Mouse (Mus musculus) monocyte, adult 2 months (primary cell): ENCODE data around the gene Skp1a.

Source experiments
- DNase-seq, 2 experiments: peaks; one replicate each; pipeline ENCODE4 v3.0.0; 2022; ENCODE audit warnings: low spot score in 2 of 2, low read depth in 1 of 2

Gene Skp1a

DNA sequence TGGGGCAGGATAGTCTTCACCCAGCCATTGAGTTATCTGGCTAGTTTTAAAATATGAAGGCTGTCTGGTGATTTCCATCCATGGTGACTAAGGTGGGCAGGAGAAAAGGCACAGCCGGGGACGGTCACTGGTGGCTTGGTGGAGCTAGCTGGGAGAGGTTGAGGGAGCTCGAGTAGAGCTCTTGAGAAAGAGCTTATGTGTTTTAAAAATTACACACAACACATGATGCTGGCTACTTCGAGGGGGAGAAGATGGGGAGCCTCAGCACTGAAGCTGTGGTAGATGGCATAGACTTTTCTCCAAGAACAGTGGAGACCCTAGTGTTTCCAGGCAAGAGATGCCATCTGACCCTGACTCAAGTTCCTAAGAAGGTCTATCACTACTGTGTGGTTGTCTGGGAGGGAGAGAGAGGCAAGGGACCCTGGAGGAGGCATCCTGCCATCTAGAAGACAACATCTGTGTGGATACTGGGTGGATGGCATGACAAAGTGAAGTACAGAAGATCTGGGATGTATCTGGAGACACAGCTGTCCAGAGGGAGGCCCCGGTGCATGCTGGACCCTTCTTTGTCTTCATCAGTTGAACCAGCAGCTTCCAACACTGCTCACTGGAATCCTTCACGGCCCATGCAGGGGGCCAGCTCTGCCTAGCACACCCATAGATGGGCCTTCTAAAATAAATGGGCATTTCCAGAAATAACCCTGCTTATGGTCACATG is 45.8 kb downstream of the Skp1a start:
- no peak for DNase-seq

DNA sequence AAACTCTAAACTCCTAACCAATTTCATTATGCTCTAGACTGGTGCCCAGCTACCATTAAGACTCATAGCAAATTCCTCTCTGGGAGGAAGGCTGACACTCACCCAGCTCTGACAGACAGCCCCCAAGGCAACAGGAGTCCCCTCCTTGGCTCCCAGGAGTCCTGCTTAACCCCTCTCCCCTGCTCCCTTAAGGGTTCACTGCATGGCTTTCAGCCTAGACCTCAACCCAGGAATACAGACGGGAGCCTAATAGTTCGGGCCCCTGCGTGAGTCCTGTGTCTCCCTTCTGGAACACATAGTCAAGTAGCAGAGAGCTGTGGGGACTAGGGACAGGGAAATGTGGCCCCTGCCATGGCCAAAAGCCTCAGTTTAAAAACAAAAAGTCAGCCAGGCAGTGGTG is 46.4 kb downstream of the Skp1a start:
- DNase-seq = no peak

DNA sequence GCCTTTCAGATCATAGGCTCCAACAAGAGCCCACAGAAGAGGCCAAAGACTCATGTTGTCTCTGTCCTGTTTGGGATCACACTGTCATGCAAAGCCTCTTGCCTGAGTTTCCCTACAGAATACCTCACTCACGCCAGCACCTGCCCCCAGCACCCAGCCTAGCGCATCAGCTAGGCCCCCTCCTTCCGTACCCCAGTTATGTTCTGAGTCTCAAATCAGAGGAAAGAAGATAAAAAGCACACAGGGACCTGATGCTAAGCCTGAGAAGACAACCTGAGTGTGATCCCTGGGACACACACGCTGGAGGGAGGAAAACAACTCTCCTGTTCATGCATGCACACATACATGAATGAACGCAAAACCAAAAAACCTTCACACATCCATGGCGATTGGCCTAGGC is 47.2 kb downstream of the Skp1a start:
- no peak for DNase-seq

DNA sequence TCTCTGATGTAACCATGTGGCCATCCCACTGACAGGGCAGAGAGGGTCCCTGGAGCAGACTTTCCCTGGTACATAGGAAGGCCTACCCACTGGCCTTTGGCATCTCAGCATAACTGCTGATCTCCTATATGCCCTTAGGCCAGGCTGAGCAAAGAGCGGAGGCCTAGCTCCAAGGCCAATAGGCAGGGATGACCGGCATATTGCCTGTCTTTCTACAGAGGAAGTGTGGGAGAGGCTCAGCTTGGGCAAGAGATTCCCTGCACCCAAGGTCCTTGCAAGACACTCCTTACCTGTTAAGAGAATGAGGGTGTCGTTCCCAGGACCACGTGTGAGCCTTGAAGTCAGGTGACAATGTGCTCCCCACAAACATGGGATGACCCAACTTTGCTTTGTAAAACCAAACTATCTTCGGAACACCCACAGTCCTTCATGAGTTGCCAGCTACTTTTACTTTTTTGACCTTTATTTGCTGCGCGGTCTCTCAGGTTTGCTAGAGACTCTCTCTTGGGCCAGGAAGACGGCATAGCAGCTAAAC is 47.9 kb downstream of the Skp1a start:
- DNase-seq = no peak

DNA sequence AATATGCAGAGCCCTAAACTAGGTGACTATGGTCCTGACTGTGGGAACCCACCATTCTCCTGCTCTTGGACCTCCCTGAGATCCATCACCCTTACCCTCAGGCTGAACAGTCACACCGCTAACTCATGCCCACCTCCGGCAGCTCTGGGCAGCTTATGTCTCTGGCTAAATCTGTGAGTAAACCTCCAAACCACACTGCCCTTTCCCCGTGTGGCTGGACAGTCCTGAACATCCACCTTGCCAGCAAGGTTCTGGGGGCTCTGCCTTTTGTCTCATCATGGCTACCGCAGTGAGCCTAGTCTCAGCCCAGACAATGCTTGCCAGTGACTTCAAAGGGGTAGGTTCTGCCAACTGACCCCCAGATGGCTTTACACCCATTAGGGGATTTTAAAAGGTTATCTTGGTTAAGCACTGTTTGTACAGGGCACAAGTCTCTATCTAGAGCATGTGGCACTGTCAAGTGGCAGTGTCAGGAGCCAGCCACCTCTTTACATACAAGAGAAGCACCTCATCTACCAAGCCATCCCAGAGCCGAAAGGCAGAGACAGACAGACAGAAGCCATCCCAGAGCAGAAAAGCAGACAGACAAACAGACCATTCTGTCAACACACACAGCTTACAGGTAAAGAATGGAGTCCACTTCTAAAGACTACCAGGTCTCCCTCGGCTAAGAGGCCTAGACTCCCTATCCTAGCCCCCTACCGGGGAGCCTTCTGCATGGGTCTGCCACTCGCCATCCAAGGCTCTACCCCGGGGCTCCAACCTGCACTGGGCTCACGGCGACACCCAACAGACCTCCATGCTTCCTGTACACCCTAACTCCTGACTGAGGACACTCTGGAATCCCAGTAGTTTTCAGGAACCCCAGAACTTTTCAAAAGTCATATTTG is 49.0 kb downstream of the Skp1a start:
- no peak for DNase-seq

DNA sequence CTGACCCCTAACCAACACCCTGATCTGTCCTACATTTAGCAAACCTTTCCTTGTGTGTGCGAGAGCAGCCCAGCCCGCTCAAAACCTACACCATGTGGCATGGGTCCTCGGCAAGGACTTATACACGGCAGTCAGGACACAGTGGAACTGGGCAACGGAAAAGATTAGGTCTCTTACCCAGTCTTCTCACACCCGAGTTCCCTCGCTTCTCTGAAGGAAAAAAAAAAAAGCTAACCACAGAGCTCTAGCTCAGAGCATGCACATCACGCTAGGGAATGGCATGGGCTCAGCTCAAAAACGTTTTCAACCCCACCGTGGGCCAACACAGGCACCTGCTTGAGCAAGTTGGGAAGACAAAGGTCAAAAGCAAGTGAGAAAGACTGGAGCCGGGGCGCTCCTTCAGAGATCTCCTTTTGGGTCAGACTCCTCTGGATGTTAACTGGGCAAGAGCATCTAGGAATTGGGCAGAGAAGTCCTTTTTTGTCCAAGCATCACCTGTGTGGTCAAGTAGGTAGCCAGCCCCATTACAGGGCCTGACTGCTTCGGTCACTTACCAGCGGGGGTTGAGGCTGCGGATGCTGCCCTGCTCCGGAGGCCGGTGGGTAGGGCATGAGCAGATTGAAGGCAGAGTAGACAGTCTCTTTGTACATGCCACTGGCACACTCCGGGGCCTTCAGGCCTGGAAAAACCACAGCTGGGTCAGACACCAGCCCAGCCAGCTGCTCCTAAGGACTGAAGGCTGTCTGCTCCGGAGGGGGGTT is 50.0 kb downstream of the Skp1a start:
- DNase-seq = no peak

DNA sequence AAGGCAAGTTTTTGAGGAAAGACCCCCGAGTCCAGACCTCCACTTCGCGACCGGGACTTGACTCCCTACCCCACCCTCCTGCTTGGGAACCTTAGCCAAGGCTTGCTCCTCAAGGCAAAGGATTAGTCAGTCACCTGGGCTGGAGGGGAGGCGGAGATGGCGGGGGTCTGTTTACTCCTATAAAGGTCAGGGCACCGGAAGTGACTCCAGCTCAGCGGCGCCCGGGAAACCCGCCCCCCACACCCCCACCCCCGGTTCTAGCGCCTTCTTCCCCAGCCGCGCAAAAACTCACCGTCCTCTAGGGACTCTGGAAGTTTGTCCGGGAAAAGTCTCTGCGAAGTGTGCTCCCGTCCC is 50.6 kb downstream of the Skp1a start:
- no peak for DNase-seq

DNA sequence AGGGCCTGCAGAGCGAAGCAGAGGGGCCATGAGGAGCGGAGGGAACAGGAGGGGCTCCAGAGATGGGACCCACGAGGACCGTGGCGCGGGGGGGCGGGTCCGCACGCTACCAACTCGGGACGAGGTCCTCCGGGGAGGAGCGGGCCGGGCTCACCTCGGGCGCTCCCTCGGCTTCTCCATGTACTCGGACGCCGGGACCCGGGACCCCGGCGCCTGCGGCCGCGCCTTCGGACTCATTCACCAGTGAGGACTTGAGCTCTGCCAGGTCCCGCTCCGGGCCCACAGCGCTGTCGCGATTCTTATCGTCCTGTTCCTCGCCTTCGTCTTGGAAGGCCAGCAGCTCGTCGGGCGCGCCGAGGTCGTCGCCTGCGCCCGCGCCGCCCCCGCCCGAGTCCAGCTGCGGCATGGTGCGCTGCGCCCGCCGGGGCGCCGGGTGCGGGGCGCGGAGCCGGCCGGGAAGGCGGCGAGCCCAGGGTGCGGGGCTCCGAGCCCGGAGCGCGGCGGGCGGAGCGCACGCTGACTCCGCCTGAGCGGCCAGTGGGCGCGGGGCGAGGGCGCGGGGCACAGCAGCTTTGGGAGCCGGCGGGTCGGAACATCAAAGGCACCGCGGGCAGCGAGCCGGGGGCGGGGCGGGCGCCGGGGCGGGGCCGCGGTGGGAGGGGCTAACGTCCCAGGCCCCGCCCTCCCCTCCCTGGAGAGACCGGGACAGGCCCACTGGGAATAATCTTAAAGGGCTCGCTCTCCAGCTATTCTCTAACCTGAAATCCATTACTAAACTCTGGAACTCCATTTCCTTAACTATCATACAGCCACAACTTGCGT is 51.2 kb downstream of the Skp1a start, which contains the start of gene Tcf7:
Gene Tcf7, minus strand, starts transcription at position 241 of the 822 bp plus-strand sequence.
- DNase-seq = no peak

DNA sequence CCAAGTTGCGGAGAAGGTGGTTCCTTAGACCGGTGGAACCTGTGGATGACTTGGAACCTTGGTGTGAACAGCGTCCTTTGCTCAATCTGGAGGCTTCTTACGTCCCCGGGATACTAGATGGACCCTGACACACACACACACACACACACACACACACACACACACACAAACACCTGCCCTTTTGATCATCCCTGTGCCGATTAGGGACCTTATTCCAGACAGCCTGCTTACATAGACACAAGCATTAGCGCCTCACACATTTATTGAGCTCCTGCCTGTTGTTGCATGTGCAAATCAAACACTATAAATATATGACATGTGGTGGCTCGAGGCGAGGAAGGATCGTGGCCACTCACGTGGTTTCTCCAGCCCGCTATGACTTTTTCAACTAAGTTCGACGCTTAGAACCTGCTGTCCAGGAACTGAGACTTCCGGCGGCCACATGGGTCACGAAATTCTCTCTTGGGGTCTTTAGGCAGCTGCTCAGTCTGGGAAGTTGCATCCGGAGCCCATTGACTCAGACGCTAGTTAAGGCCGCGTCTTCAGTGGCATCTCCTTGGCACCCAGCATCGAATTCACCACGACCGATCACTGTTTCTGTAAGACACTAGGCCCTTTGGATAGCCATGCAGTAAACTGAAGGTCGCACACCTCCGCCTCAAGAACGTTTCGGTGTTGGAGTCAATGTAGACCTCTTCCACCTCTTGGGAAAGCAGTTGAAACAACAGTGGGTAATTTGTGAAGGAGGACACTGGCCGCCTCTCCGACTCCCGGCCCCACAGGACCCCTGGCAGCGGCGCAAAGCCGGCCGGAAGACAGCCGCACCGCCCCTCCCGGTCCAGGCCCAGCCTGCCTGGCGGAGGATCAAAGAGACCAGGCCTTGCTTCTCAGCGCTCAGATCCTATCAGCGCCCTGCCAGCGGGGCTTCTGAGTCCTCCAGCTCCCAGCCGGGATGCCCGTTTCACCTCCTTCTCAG is 52.1 kb downstream of the Skp1a start:
- DNase-seq = no peak

DNA sequence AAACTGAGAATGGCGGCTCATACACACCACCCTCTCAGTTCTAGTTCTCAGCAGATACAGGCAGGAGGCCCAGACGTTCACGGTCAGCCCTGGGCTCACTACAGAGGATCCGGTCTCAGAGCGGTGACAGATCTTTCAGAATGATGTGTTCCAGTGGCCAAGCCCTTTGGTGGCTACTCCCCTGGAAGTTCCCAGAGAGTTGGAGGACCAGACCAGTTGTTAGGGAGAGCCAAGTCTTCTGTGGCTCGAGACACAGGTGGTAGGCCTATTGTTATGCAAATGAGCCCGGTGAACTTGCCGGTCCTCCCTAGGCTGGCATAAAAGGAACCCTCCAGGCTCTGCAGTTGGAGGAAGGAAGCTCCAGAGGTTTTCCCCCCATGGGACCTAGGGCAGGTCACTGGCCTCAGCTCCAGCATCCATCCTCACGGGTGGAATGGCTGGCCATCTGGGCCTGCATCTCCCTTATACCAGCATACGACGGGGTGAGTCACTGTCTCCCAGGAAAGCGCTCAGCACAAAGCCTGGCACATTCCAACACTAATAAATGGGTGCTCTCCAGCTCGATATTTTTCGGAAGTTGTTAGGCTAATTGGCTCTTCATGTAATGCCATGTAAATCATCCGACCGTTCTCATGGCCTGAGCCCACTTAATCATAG is 54.6 kb downstream of the Skp1a start:
- no peak for DNase-seq

DNA sequence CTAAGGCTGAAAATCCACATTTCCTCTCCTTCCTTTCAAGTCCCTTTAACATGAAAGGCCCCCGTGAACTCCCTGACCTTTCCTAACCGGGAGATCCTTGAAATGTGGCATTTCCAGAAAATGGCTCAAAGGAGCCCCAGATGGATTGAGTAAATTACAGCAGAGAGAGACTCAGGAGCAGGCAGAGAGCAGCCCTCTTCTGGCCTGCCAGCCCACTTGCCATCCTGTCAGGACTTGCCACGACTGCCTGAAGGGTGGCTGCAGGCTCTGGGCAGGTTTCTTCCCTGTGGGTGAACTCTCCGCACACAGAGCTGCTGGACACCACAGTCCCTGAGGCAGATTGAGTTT is 55.1 kb downstream of the Skp1a start:
- DNase-seq = no peak

DNA sequence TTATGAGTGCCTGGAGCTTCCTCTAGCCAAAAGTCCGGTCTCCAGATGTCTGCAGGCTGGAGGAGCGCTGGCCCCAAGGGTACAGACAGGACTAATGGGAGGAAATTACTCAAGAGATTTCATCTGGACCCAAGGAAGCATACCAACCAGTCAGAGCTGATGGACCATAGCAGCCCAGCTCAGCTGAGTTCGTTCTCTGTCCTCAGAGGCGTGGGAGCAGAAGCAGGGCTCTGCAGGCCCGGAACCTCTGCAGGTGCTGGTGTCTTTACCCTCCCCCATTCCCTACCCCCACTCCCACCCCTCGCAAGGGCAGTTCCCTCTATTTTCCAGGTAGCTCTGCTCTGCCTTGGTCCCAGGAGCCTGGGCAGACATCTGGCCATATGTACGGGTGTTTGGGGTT is 60.6 kb downstream of the Skp1a start:
- no peak for DNase-seq

DNA sequence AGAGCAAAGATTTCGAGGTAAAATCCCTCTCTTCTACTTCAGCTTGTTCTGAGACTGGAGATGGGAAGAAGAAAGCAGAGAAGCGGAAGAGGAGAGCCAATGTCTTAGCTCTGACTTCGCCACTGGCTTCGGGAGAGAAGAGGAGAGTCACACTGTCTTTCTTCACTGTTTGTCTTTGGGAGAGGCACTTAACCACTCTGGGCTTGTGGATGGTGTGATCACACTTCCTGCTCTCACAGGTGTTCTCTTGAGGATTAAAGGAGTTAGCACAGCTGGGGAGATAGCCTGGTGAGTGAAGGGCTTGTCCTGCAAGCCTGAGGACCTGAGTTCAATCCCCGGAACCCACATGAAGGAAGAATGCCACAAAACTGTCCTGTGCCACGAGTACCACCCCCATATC is 61.1 kb downstream of the Skp1a start:
- DNase-seq = no peak

DNA sequence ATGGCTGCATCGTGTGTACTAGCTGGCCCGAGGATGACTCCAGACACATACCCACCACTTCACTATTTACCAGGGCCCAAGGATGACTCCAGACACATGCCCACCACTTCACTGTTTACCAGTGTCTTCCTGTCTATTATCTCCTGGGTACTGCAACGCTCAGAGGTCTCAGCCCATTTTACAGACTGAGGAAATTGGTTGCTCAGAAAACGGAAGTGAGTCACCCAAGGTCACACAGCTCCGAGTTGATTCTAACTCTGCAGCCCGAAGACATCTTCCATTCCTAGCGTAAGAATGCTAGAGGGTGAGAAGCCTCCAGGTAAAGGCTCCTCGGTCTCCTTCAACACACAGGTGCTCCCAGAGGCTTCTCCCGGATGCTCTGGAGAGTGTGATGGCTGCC is 62.3 kb downstream of the Skp1a start:
- no peak for DNase-seq
